Mouse (Mus musculus): ENCODE results near the gene Mlx. TPM values are rescaled to one million over a fixed set of nuclear protein-coding genes. Genes with fewer than 3 reads are reported as not detected.

Gene Mlx
- total RNA-seq, 2 experiments from 2014 or later: 41.1 to 44.7 TPM

GRCm38 (mm10) chr11:101066549-101067412 is 20.3 kb upstream of the Mlx start:
- TF ChIP-seq CTCF (IDR thresholded peaks at IDR 0.05): peak; percentile 96
- Histone ChIP-seq H3K4me3 (peak overlapping the region; percentile 31; the same call in 1 of the 2 replicates), H3K27ac (no peak overlapping the region)
- intact Hi-C loops (cut with DNase I): loop anchor here (1.0 to 2.0 kb wide), 2 partner anchors 83 to 174 kb away; no protein-coding TSS in a partner anchor
- peak; percentile 77 to 80 for DNase-seq (ENCODE audit: extremely low spot score in 1 of 2, low spot score in 2 of 2)

GRCm38 (mm10) chr11:101069391-101070188 is 17.5 kb upstream of the Mlx start, which contains the start of gene Naglu:
TSS of gene Naglu (plus strand) at chr11:101070012.
- intact Hi-C loops (cut with DNase I): no loop called here
- H3K4me3 ChIP-seq: peak within 1 kb of the TSS; percentile 87
- TF ChIP-seq CTCF (IDR thresholded peaks at IDR 0.05): no peak

DNA sequence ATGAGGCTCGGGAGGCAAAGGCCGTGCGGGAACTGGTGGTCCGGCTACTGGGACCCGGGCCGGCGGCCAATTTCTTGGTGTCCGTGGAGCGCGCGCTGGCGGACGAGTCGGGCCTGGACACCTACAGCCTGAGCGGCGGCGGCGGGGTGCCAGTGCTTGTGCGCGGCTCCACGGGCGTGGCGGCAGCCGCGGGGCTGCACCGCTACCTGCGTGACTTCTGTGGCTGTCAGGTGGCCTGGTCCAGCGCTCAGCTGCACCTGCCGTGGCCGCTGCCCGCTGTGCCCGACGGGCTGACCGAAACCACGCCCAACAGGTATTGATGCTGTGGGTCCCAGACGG is 16.9 kb upstream of the Mlx start:
- peak overlapping the region; percentile 89 for H3K27ac ChIP-seq
- intact Hi-C loops (cut with DNase I): no loop called here
- TF ChIP-seq CTCF (IDR thresholded peaks at IDR 0.05): no peak
- DNase-seq (ENCODE audit: extremely low spot score in 1 of 2, low spot score in 2 of 2): no peak
- H3K4me3 ChIP-seq: peak overlapping the region; percentile 87

More at GRCm38 (mm10) chr11:101069391-101070188, 17.5 kb upstream of the Mlx start, which contains the start of gene Naglu:
- peak within 1 kb of the TSS; percentile 89 for H3K27ac ChIP-seq
- DNase-seq (ENCODE audit: extremely low spot score in 1 of 2, low spot score in 2 of 2): peak; percentile 93 to 95

DNA sequence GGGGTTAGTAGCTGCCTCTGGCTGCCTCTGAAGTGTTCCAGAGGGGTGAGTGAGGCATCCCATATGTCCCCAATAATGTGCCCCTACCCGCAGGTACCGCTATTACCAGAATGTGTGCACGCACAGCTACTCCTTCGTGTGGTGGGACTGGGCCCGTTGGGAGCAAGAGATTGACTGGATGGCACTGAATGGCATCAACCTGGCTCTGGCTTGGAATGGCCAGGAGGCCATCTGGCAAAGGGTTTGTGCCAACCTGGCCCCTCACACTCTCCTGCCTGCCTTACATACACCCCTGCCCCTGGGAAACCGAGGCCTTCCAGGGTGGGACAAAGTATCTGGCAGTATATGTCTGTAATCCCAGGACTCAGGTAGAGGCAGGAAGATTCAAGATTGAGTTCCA is 16.1 kb upstream of the Mlx start:
- Histone ChIP-seq H3K27ac (no peak overlapping the region), H3K4me3 (peak overlapping the region; percentile 87)
- intact Hi-C loops (cut with DNase I): no loop called here
- no peak for TF ChIP-seq CTCF (IDR thresholded peaks at IDR 0.05)
- no peak for DNase-seq (ENCODE audit: extremely low spot score in 1 of 2, low spot score in 2 of 2)

DNA sequence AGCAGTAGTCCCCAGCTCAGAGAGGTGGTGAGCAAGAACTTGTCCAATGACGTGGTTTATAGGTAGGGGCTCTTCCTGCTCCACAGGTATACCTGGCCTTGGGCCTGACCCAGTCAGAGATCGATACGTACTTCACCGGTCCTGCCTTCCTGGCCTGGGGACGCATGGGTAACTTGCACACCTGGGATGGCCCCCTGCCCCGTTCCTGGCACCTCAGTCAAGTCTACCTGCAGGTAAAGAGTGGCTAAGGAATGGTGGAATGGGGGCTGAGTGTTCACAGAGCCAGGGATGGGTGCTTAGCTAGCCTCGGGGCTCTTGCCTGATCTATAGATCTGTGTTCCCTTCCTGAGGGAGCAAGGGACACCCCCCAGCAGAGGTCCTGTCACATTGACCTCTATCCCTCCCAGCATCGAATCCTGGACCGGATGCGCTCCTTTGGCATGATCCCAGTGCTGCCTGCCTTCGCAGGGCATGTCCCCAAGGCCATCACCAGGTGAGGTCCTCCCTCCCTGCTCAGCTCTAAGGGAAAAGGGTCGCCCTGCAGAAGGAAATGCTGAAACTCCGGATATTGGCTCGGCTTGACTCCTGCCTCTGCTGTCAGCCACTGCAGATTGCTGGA is 15.2 kb upstream of the Mlx start:
- DNase-seq (ENCODE audit: extremely low spot score in 1 of 2, low spot score in 2 of 2): no peak
- intact Hi-C loops (cut with DNase I): no loop called here

DNA sequence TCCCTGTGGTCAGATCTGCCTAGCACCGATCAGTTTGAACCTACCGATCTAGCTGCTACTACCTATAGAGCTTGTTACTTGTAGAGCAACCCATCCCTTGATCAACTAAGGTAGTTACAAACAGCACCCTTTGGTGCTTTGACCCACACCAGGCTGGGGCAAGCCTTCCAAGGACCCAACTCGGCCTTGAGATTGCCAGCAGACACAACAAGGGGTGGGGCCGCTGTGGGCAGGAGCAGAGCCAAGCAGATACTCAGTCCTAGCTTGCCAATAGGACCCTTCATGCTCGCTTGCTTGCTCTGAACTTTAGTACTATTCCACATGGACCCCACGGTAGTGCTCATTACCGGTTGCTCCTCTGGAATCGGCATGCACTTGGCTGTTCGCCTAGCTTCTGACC is 9.0 kb upstream of the Mlx start, which contains the start of gene Hsd17b1:
Hsd17b1 (plus strand) TSS at position 291 of the 400 bp plus-strand sequence.
- TF ChIP-seq CTCF (IDR thresholded peaks at IDR 0.05): no peak
- no peak for DNase-seq (ENCODE audit: extremely low spot score in 1 of 2, low spot score in 2 of 2)
- intact Hi-C loops (cut with DNase I): no loop called here
- Histone ChIP-seq H3K27ac (no peak within 1 kb of the TSS), H3K4me3 (no peak within 1 kb of the TSS)

More for the DNA sequence above, 15.2 kb upstream of the Mlx start:
- H3K4me3 ChIP-seq: no peak overlapping the region
- H3K27ac ChIP-seq: no peak overlapping the region
- no peak for TF ChIP-seq CTCF (IDR thresholded peaks at IDR 0.05)

- intact Hi-C loops (cut with DNase I): no loop called here
- Histone ChIP-seq H3K27ac (no peak overlapping the region), H3K4me3 (no peak overlapping the region)
- DNase-seq (ENCODE audit: extremely low spot score in 1 of 2, low spot score in 2 of 2): no peak
- TF ChIP-seq CTCF (IDR thresholded peaks at IDR 0.05): no peak
Observed at GRCm38 (mm10) chr11:101079746-101080145, 7.3 kb upstream of the Mlx start.

GRCm38 (mm10) chr11:101080421-101080820 is 6.7 kb upstream of the Mlx start:
- no peak overlapping the region for H3K27ac ChIP-seq
- H3K4me3 ChIP-seq: no peak overlapping the region
- no peak for TF ChIP-seq CTCF (IDR thresholded peaks at IDR 0.05)
- intact Hi-C loops (cut with DNase I): no loop called here
- DNase-seq (ENCODE audit: extremely low spot score in 1 of 2, low spot score in 2 of 2): no peak

GRCm38 (mm10) chr11:101081659-101082058 is 5.4 kb upstream of the Mlx start:
- Histone ChIP-seq H3K27ac (peak overlapping the region; percentile 90), H3K4me3 (peak overlapping the region; percentile 91)
- DNase-seq (ENCODE audit: extremely low spot score in 1 of 2, low spot score in 2 of 2): no peak
- intact Hi-C loops (cut with DNase I): loop anchor here (2.0 kb wide), 1 partner anchor 95 kb away; no protein-coding TSS in a partner anchor
- no peak for TF ChIP-seq CTCF (IDR thresholded peaks at IDR 0.05)

DNA sequence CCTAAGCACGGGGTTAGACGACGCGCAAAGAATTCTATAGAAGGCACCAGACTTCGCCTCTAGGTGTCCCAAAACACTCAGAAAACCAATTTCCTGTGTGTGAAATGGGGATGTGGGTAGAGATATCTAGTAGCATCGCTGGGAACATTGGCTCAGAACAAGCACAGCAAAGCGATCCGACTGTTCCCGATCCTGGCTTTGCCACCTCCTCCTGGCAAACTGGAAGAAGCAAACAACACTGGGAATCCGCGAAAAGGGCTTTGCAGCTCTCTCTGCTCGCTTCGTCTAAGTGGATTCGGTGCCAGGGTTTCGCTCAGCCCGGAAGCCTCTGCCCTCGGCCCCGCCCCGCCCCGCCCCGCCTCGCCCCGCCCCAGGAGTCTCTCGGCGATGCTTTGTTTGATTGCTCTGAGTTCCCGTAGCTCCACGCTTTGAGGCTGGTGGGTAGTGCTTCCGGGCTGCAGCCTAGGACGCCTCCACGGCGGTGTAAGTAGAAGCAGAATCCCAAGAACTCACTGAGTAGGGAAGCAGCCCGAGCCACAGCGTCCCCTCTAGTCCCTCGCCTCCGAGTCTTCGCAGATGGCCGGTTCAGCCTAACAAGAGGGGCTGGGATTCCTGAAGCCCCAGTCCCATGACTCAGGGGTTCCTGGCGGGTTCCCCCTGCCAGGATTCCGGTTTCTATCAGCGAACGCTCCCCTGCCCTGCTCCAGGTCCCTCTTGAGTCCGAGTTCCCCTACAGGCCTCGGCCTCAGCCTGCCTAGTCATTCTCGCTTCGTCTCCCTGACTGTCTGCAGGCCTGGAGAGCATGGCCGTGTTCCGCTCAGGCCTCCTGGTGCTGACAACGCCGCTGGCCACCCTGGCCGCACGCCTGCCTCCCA is 4.6 kb upstream of the Mlx start, which contains the start of gene Coasy:
Coasy (plus strand) TSS at position 358 of the 875 bp plus-strand sequence.
- H3K4me3 ChIP-seq: peak within 1 kb of the TSS; percentile 91
- intact Hi-C loops (cut with DNase I): loop anchor here (2.0 kb wide), 1 partner anchor 94 kb away; no protein-coding TSS in a partner anchor
- DNase-seq (ENCODE audit: extremely low spot score in 1 of 2, low spot score in 2 of 2): peak; percentile 87 to 89
- H3K27ac ChIP-seq: peak within 1 kb of the TSS; percentile 96
- TF ChIP-seq CTCF (IDR thresholded peaks at IDR 0.05): peak; percentile 55
